Mouse (Mus musculus): ENCODE data around the gene Cyp4a10. TPM values are rescaled to one million over a fixed set of nuclear protein-coding genes. Genes with fewer than 3 reads are reported as not detected.
"Not testable (repeated sequence)": the region's sequence is repeated elsewhere in the genome, so short reads cannot be mapped to it uniquely, and the experiment has no call there.

Cyp4a10 gene
- polyA plus RNA-seq (2014; fragmentation: Nextera tagmentation; extraction: Ambion mirVana) = 0.26 and 0.97 TPM in 2 replicates

DNA sequence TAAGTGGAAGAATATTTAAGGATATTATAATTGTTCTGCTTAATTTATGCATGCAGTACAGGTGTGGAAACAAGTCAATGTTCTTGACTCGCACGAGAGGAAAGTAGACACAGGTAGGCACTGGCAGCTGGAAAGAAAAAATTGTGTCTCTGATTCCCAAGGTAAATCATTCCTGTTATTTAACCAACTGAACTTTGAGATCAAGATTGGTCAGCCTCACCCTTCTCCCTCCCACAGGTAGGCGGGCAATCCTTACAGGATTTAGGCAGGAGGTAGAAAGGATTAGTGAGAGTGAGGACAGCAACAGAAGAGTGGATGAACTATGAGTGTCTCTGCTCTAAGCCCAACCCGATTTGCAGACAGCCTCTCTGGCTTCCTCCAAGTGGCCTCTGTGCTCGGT is at the start of gene Cyp4a10:
Gene Cyp4a10 (plus strand): TSS at position 265 of the 400 bp plus-strand sequence.
- H3K4me3 ChIP-seq (ENCODE audit: low read length); H3K9ac ChIP-seq (ENCODE audit: low read depth, low read length); ATAC-seq (ENCODE audit: low FRiP score, low TSS enrichment); H3K4me1 ChIP-seq (ENCODE audit: control insufficient read depth, insufficient read depth, low read length); H3K4me2 ChIP-seq (replicated peaks; ENCODE audit: low read depth, low read length); H3K9me3 ChIP-seq (ENCODE audit: control insufficient read depth, low read length); H3K27ac ChIP-seq (ENCODE audit: low read depth, low read length); H3K27me3 ChIP-seq (ENCODE audit: control insufficient read depth, insufficient read depth, low read length); H3K36me3 ChIP-seq (ENCODE audit: control insufficient read depth, insufficient read depth, low read length): not testable (repeated sequence)
- WGBS = 73% methylated on average over 5 of the region's 5 CpGs

DNA sequence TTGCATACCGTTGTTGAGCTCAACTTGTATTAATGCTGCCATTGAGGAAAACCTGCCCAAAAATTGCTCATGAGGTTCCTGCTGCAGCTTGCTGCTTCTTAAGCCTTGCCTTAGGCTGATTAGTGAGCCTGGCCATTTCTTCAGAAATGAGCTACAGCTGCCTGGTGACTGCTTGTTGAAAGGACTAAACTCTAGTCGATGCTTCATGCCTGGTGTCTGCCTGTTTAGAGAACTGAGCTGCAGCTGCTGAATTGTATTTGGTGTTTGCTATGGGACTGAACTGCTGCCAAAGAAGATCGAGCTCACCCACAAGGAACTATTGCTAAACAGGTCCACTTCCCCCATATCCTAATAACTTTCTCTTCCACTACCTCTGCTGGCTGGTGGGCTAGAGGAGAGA is 44.5 kb upstream of the Cyp4a10 start:
- H3K9me3 ChIP-seq (ENCODE audit: control insufficient read depth, low read length); H3K27ac ChIP-seq (ENCODE audit: low read depth, low read length); H3K4me3 ChIP-seq (ENCODE audit: low read length); H3K36me3 ChIP-seq (ENCODE audit: control insufficient read depth, insufficient read depth, low read length); H3K4me2 ChIP-seq (replicated peaks; ENCODE audit: low read depth, low read length); ATAC-seq (ENCODE audit: low FRiP score, low TSS enrichment); H3K4me1 ChIP-seq (ENCODE audit: control insufficient read depth, insufficient read depth, low read length); H3K9ac ChIP-seq (ENCODE audit: low read depth, low read length); H3K27me3 ChIP-seq (ENCODE audit: control insufficient read depth, insufficient read depth, low read length): not testable (repeated sequence)
- 87% methylated on average over 3 of the region's 3 CpGs for WGBS

DNA sequence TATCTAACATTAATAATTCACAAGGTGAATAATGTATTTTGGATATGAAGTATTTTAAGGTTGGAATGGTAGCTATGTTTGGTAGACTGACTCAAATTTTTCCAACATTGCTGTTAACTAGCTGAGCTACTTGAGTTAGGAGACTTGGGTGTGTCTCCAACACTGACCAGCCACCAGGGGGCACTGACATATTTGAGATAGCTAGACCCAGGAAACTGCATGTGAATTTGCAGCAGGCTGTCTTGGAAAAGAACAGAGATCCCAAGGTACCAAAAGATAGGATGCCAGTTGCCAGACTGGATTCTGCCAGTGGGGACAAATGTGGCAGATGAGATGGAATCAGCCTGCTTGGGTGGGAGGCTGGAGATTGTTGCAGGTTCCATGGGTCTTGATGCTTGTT is 42.0 kb upstream of the Cyp4a10 start:
- not testable (repeated sequence) for H3K4me2 ChIP-seq (replicated peaks; ENCODE audit: low read depth, low read length); ATAC-seq (ENCODE audit: low FRiP score, low TSS enrichment); H3K27me3 ChIP-seq (ENCODE audit: control insufficient read depth, insufficient read depth, low read length); H3K9me3 ChIP-seq (ENCODE audit: control insufficient read depth, low read length); H3K36me3 ChIP-seq (ENCODE audit: control insufficient read depth, insufficient read depth, low read length); H3K27ac ChIP-seq (ENCODE audit: low read depth, low read length); H3K4me1 ChIP-seq (ENCODE audit: control insufficient read depth, insufficient read depth, low read length); H3K9ac ChIP-seq (ENCODE audit: low read depth, low read length); H3K4me3 ChIP-seq (ENCODE audit: low read length)

DNA sequence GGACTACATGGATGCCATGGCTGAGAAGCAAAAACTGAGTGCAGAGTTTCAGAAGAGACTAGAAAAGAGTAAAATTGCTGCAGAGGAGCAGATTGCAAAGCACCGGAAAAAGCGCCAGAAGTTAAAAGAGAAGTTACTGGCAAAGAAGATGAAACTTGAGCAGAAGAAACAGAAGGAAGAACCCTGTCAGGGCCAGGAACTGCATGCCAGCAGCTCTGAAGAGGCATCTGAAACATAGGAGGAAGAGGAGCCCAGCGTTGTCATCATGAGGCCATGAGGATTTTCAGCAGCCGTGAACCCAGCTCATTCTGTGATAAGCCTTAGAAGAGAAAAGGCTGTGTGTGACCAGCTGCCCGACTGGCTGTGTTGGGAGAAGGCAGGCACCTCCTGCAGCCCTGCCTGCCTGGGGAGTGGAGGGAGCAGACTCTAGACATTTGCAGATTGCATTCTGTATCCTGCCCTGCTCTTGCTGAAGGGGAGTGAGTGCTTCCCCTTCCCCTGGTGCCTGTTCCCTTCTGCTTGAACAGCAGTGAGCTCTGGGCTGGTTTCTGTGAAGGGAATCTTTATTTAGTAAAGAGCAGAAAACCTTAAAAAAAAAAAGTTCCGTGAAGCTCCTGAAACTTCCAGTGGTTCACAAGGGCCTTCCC is 36.9 kb upstream of the Cyp4a10 start:
- Histone ChIP-seq H3K4me3 (ENCODE audit: low read length) (no peak overlapping the region), H3K36me3 (ENCODE audit: control insufficient read depth, insufficient read depth, low read length) (no peaks in the 10 kb centered on the region), H3K27ac (ENCODE audit: low read depth, low read length) (no peak overlapping the region), H3K27me3 (ENCODE audit: control insufficient read depth, insufficient read depth, low read length) (no peaks in the 10 kb centered on the region), H3K9ac (ENCODE audit: low read depth, low read length) (no peak overlapping the region), H3K4me2 (replicated peaks; ENCODE audit: low read depth, low read length) (no peak overlapping the region), H3K4me1 (ENCODE audit: control insufficient read depth, insufficient read depth, low read length) (no peaks in the 10 kb centered on the region), H3K9me3 (ENCODE audit: control insufficient read depth, low read length) (no peaks in the 10 kb centered on the region)
- no peak for ATAC-seq (ENCODE audit: low FRiP score, low TSS enrichment)
- WGBS = 75% methylated on average over 6 of the region's 6 CpGs

DNA sequence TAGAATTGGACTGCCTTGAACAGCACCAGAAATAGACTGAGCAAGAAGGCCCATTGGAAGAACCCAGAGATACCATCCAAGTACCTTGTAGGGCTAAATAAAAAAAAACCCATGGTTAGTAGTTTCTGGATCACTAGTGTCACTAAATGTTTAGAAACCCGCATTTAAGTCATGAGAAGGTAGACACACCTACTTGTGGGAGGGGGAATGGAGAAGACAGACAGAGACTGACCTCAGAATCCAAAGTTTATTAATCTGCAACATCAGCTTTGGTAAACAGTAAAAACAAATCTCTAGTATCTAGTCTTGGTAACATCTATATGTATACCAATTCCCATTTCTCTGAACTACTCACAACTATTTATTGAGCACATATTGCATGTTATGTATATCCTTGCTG is 22.1 kb upstream of the Cyp4a10 start, which contains the start of gene Cyp4a14:
Gene Cyp4a14 (minus strand): TSS at position 142 of the 400 bp plus-strand sequence.
- H3K9ac ChIP-seq (ENCODE audit: low read depth, low read length) = no peak within 1 kb of the TSS
- no peak within 1 kb of the TSS for H3K27ac ChIP-seq (ENCODE audit: low read depth, low read length)
- H3K27me3 ChIP-seq (ENCODE audit: control insufficient read depth, insufficient read depth, low read length) = no peaks in the 10 kb centered on the region
- no peak for ATAC-seq (ENCODE audit: low FRiP score, low TSS enrichment)
- H3K4me2 ChIP-seq (replicated peaks; ENCODE audit: low read depth, low read length) = no peak within 1 kb of the TSS
- H3K36me3 ChIP-seq (ENCODE audit: control insufficient read depth, insufficient read depth, low read length) = no peaks in the 10 kb centered on the region
- no peak within 1 kb of the TSS for H3K4me3 ChIP-seq (ENCODE audit: low read length)
- no peaks in the 10 kb centered on the region for H3K4me1 ChIP-seq (ENCODE audit: control insufficient read depth, insufficient read depth, low read length)
- WGBS = 70% methylated on average over 1 of the region's 1 CpGs
- no peaks in the 10 kb centered on the region for H3K9me3 ChIP-seq (ENCODE audit: control insufficient read depth, low read length)

DNA sequence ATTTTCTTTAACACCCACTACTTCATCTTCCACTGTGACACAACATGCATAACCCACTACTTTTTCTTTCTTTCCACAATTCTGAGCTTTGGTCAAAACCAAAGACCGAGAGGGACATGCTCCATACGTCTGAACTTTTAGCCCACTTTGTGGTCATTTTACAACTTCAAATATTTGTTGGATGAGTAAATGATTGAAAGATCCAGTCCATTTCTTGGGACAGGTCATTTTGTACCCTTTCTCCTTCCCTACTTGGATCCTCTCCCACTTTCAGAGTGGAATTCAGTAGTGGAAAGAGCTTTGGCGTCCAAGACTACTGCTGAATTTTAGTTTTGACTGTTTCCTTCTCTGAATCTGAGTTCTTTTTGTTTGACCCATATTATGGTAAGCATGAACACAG is 20.6 kb upstream of the Cyp4a10 start:
- no peak overlapping the region for H3K4me2 ChIP-seq (replicated peaks; ENCODE audit: low read depth, low read length)
- no peaks in the 10 kb centered on the region for H3K9me3 ChIP-seq (ENCODE audit: control insufficient read depth, low read length)
- H3K36me3 ChIP-seq (ENCODE audit: control insufficient read depth, insufficient read depth, low read length) = no peaks in the 10 kb centered on the region
- H3K9ac ChIP-seq (ENCODE audit: low read depth, low read length) = no peak overlapping the region
- H3K4me3 ChIP-seq (ENCODE audit: low read length) = no peak overlapping the region
- WGBS = 85% methylated on average over 3 of the region's 3 CpGs
- ATAC-seq (ENCODE audit: low FRiP score, low TSS enrichment) = no peak
- H3K27ac ChIP-seq (ENCODE audit: low read depth, low read length) = no peak overlapping the region
- H3K4me1 ChIP-seq (ENCODE audit: control insufficient read depth, insufficient read depth, low read length) = no peaks in the 10 kb centered on the region
- no peaks in the 10 kb centered on the region for H3K27me3 ChIP-seq (ENCODE audit: control insufficient read depth, insufficient read depth, low read length)

DNA sequence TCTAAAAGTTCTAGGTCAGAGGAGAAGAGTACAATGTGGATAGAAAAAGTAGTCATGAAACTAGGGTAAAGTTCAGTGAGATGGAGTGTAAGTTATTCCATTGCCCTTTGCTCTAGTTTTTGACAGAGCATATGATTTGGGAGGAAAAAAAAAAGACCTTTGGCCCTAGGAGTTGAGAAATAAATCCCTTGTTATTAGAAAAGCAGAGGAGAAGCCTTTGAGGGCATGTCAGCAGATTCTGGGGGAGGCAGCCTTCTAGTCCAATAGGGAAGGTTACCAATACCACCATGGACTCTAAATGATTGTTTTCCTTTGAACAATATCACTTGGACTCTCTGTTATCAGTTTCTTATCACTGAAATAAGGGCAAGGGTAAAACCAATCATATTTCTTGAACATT is 4.1 kb upstream of the Cyp4a10 start:
- not testable (repeated sequence) for H3K9me3 ChIP-seq (ENCODE audit: control insufficient read depth, low read length); H3K4me2 ChIP-seq (replicated peaks; ENCODE audit: low read depth, low read length); H3K9ac ChIP-seq (ENCODE audit: low read depth, low read length); H3K27ac ChIP-seq (ENCODE audit: low read depth, low read length); H3K4me3 ChIP-seq (ENCODE audit: low read length); H3K4me1 ChIP-seq (ENCODE audit: control insufficient read depth, insufficient read depth, low read length); H3K27me3 ChIP-seq (ENCODE audit: control insufficient read depth, insufficient read depth, low read length); H3K36me3 ChIP-seq (ENCODE audit: control insufficient read depth, insufficient read depth, low read length); ATAC-seq (ENCODE audit: low FRiP score, low TSS enrichment)

DNA sequence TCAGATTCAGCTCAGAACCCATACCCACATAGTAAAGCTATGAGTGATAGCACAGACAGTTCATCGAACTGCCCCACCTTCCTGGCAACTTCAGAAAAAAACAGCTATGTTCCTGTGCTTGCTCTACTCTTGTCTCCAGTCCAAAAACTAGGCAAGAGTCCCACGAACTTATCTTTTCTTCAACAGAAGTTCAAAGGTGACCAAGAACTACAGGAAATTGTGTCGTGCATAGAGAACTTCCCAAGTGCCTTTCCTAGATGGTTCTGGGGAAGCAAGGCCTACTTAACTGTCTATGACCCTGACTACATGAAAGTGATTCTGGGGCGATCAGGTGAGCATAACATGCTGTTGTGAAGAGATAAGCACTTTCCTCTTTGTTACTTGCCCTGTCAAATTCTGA is 1.4 kb downstream of the Cyp4a10 start:
- 72% methylated on average over 4 of the region's 4 CpGs for WGBS
- no peak overlapping the region for H3K4me2 ChIP-seq (replicated peaks; ENCODE audit: low read depth, low read length)
- ATAC-seq (ENCODE audit: low FRiP score, low TSS enrichment) = no peak

DNA sequence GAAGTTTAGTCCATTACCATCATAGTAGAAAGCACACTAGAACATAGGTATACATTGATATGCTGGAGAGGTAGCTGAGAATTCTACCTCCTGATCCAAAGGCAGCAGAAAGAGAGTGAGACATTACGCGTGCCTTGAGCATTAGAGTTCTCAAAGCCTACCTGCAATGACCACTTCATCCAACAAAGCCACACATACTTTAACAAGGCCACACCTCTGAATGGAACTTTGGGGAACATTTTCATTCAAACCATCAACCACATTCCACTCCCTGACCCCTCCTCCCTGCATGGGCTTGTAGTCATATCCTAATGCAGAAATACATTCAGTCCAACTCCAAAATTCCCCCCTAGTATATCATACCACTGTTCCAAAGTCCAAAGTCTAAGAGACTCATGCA is 3.7 kb downstream of the Cyp4a10 start:
- Histone ChIP-seq H3K36me3 (ENCODE audit: control insufficient read depth, insufficient read depth, low read length) (no peaks in the 10 kb centered on the region), H3K4me2 (replicated peaks; ENCODE audit: low read depth, low read length) (no peak overlapping the region), H3K27ac (ENCODE audit: low read depth, low read length) (no peak overlapping the region), H3K4me3 (ENCODE audit: low read length) (no peak overlapping the region), H3K9ac (ENCODE audit: low read depth, low read length) (no peak overlapping the region), H3K4me1 (ENCODE audit: control insufficient read depth, insufficient read depth, low read length) (no peaks in the 10 kb centered on the region), H3K27me3 (ENCODE audit: control insufficient read depth, insufficient read depth, low read length) (no peaks in the 10 kb centered on the region), H3K9me3 (ENCODE audit: control insufficient read depth, low read length) (no peaks in the 10 kb centered on the region)
- no peak for ATAC-seq (ENCODE audit: low FRiP score, low TSS enrichment)
- WGBS = 92% methylated on average over 2 of the region's 2 CpGs

More for the DNA sequence above, 1.4 kb downstream of the Cyp4a10 start:
- Histone ChIP-seq H3K9ac (ENCODE audit: low read depth, low read length) (no peak overlapping the region), H3K4me1 (ENCODE audit: control insufficient read depth, insufficient read depth, low read length) (no peaks in the 10 kb centered on the region), H3K27ac (ENCODE audit: low read depth, low read length) (no peak overlapping the region), H3K9me3 (ENCODE audit: control insufficient read depth, low read length) (no peaks in the 10 kb centered on the region), H3K4me3 (ENCODE audit: low read length) (no peak overlapping the region), H3K27me3 (ENCODE audit: control insufficient read depth, insufficient read depth, low read length) (no peaks in the 10 kb centered on the region), H3K36me3 (ENCODE audit: control insufficient read depth, insufficient read depth, low read length) (no peaks in the 10 kb centered on the region)
